Mouse (Mus musculus) adipocyte (in vitro differentiated cells): Measurements from ENCODE around the gene Pdzrn3.

Experiments
- DNase-seq: peaks from one replicate; pipeline ENCODE4 v3.0.0-alpha.2; 2016; ENCODE audit warnings: low spot score

Gene Pdzrn3

DNA sequence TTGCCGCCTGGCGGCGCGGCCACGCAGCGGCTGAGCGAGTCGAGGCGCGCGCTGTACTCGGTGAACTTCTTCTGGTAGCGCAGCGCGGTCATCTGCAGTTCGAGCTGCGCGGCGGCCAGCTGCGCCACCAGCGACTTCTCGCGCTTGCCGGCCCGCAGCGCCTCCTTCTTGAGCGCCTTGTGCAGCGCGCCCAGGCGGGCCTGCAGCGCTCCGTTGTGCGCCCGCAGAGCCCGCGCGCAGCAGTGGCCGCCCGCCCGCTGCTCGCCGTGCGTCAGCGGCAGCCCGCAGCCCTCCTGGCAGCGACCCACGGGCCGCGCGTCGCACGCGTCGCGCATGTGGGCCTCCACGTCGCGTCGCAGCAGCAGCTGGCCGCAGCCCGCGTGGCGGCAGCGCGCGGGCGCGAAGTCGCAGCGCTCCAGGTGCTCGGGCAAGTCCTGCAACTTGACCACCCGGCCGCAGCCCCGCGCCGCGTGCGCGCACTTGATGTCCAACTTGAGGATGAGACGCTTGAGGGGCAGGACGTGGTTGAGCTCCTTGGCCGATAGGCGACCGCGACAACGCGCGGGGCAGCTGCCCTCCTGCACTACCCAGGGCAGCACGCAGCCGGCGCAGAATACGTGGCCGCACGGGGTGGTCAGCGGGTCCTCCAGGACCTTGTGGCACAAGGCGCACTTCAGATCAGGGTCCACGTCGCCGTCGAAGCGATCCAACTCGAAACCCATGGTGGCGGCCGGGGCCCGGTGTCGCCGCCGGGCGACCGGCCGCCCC is at the start of gene Pdzrn3:
Pdzrn3 (minus strand) TSS at position 731 of the 768 bp plus-strand sequence.
- DNase-seq: peak; percentile 84

DNA sequence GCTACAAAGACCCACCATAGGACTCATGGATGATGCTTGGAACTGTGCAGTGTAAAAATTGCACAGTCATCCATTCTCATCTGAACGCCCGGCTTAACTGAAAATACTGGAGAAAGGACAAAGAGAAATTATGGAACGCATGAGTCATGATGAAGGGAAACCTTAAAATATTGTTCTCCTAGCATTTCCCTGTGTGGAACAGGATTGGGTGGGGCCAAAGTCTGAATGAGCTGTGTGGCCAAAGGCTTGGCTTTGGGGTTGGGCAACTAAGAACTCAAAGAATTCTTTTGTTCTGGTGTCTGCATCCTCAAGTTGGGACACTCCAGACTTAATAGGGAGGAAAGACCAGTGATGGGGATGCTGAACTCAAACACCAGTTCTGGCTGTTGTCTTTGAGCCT is 49.6 kb upstream of the Pdzrn3 start:
- no peak for DNase-seq

DNA sequence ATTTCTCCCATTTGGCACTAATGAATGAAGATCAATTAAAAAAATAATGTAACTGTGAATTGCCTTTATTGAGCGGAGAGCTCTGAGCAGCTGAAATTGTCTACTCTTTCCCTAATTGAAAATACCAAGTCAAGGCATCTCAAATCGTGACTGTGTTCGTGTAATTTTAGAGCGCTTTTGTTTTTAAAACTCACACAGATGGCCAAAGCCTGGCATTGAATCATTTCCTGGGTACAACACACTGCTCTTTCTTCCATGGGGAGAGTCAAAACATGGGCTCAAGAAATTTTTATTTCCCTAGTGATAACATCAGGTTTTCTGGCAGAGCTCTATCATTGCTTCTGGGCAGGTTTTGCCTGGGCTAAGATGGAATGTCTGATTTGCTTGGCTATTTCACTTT is 48.6 kb upstream of the Pdzrn3 start:
- DNase-seq: no peak

DNA sequence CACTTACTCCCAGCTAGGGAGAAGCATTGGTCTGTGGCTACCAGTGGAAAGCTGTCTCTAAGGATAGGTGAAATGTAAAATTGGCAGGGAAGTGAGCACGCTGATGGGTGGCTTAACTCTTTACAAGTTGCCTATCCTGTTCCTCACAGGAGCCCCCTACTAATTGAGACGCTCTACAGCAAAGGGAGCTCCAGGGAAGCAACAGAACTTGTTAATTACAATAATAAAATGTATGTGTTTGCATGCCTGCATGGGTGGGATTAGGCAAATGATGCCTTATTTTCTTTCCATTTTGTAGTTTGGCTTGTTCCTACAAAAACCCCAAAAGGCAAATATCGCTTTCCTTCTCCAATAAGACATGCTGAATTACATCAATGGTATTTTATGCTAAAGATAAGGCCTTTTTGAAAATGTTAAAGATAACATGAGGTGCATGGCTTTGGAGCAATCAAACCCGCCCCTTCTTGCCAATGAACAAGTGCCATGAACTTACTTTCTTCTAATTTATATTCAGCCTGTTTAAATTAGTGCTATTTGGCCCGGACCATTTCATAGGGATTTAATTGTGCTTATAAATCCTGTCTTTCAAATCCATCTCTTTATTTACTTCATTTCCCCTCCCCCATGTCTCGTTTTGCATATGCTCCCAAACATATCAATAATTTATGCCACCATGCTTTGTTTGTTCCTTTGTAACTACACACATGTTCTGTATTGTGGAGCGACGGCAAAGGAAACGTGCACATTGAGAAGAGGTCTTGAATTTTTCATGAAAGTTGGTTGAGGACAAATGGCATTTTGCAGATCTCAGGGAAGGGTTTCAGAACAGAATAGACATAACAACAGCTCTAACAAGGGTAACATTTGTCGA is 44.6 kb upstream of the Pdzrn3 start:
- DNase-seq: no peak

DNA sequence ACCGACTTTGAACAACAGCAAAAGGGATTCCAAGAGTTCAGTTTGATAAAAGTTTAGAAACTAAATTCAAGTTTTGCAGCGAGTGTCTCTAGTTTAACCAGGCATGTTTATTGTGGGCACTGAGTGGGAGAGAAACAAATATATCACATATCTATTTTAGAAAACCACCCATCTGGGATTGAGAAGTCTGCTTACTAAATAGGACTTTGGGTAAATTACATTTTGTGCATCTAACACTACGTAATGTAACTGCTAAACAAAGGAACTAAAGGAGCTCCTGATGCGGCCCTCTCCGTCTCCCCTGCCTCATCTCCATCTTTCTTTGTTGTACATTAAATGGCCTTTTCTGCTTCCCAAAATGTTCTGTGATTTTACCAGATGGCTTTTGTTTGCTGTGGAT is 40.5 kb upstream of the Pdzrn3 start:
- DNase-seq: no peak

DNA sequence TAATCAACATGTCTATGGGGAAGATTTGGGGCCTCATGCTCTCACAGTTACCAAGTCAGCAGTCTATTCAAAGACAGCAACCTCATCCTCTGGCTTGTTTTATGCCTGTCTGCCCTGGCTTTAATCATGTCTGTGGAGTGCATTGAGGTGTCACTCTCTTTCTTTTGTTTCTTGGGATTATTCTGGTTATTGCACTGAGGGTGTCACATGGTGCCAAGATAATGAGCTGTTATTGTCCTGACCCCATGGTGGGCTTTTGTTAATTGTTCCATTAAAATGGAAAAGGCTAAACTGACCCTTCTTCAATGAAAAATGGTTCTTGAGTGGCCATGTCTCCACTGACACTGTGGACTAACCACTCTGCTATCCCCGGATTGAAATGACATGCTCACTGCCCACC is 34.0 kb upstream of the Pdzrn3 start:
- no peak for DNase-seq

GRCm38 (mm10) chr6:101411064-101411463 is 33.4 kb upstream of the Pdzrn3 start:
- DNase-seq: no peak

GRCm38 (mm10) chr6:101396711-101397110 is 19.0 kb upstream of the Pdzrn3 start:
- DNase-seq: no peak

- DNase-seq: no peak
Measured at GRCm38 (mm10) chr6:101395908-101396307, 18.2 kb upstream of the Pdzrn3 start.

DNA sequence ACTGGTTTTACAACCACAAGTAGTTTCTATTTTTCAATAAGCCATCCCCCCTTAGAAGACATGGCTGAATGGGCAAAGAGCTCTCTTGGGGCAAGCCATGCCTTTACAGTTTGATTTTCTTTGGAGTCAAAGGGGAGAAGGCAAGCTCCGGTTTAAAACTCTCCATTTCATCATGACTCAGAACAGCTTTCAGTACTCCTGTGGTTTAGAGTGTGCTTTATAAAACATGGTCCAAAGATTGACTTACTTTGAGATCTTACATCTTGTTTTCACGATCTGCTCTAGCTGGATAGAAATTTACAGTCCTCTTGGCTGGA is 15.1 kb upstream of the Pdzrn3 start:
- no peak for DNase-seq

- DNase-seq: no peak
Measured at GRCm38 (mm10) chr6:101392107-101392800, 14.6 kb upstream of the Pdzrn3 start.

GRCm38 (mm10) chr6:101385490-101385889 is 7.8 kb upstream of the Pdzrn3 start:
- DNase-seq: no peak

DNA sequence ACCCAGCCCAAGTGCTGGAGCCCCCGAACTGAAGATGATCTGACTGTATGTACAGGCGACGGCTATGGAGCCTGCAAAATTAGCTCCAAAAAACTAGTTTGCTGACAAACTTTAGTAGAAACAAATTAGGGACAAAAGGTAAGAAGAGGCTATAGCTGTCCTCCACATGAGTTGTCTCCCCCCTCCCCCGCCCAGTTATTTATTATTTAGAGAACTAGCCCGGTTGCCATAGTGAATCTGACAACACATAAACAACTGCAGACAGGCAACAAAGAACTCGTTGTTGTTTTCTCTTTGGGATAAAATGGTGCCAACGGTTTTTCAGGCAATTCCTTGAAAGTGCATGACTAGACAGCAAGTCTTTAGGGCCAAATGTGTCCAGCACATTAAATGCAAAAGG is 7.3 kb upstream of the Pdzrn3 start:
- no peak for DNase-seq

- no peak for DNase-seq
Measured at GRCm38 (mm10) chr6:101384476-101384875, 6.8 kb upstream of the Pdzrn3 start.

DNA sequence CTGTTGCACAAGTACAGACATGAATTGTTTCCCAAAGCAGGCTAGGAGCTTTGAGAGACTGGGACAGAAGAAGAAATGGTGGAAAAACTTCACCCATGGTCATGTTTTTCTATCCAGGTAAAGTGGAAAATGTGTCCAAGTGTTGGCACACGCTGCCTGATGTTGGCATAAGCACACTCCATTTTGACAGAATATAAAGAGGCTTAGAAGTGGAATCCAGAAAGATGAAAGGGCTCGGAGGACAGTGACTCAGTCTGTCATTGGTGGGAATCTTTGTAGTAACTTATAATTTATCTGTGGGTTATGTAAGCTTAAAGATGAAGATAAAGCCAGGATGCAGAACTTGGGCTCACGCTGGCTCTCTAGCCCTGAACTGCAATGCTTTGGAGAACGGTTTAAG is 5.2 kb upstream of the Pdzrn3 start:
- DNase-seq: no peak

DNA sequence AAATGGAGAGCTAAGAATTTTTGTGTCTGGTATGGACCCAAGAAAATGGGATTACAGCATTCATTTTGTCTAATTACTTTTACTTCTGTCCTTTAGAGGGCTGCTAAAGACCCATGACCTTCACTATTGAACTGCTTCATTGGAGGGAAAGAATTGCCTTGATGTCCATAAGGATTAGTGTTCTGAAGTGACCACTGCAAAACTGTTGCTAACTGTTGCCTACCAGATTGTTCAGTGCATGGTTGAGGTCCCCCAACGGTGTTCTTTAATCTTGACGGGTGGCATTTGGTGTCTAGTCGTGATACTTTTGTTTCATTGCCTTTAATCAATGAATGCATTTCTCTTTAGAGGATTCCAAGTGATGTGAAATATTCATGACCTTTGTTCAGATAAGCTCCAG is 1.8 kb upstream of the Pdzrn3 start:
- DNase-seq: no peak

GRCm38 (mm10) chr6:101377935-101378609 is 375 bp upstream of the Pdzrn3 start:
- DNase-seq: peak; percentile 91

DNA sequence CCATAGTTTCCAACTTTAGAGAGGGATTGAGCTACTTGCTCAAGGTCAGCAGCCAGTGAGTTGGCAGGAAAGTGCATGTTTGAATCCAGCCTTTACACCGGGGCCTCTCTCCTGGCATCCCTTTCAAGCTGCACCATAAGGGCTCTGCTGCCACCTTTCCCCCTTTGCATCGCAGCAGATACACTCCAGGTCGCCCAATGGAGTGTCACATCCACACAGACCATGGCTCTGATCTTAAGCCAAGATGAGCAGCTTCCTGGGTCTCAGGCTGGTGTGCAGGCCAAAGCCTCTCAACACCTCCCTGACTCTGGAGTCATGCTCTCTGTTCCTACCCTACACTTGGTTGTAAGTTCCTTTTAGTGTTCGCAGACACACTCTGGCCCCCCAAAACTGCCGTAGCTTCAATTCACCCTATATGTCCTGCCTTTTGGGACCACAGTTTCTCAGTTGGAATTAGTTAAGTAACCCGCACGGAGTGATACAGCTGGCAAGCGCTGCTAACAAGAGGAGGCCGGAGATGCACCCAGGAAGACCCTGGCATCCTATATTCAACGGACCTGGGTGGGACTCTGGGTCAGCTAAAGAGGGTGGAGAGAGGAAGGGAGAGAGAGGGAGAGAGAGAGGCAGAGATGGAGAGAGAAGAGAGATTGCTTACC is 1.1 kb downstream of the Pdzrn3 start:
- DNase-seq: peak; percentile 61

- DNase-seq: no peak
Measured at GRCm38 (mm10) chr6:101376049-101376448, 1.6 kb downstream of the Pdzrn3 start.

- peak; percentile 99 for DNase-seq
Measured at GRCm38 (mm10) chr6:101374721-101375120, 3.0 kb downstream of the Pdzrn3 start.

GRCm38 (mm10) chr6:101374186-101374585 is 3.5 kb downstream of the Pdzrn3 start:
- DNase-seq: peak; percentile 78

DNA sequence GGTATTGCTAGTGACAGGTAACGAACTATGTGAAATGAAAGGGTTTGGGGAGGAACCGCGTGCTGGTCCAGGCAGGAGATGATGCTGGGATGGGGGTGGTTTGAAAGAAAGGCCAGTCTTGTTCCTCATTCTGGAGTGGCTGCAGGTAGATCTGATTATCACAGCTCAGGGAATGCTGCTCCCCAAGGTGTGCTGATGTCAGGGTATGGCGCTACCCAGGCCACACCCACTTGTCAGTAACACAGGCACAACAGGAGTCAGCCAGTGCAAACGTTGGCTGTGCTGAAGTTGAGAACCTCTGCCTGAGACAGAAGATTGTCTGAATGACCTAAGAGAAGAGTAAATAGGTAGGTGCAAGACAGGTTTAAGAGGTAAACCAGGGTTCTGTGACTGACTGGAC is 4.7 kb downstream of the Pdzrn3 start:
- DNase-seq: no peak
